Comparison of ENCODE assay signal across 12 mouse cellular contexts in genomic region chr4:136731761-136732160, GRCm38 (mm10).
DNase-seq lines count a peak whose midpoint lies in the region; ATAC-seq and TF ChIP-seq lines count a peak whose summit lies in the region.
"Had no signal": no experiment of that assay in that cellular context is flagged by ENCODE, and none has a peak within 500 bp of the region (broad histone marks: within the 10 kb centered on the region; RNA-seq: fewer than 3 reads in every experiment).

No protein-coding gene starts in this region.

- WGBS in midbrain, embryonic 12.5 days: 66% methylated on average over 5 of the region's 5 CpGs
- WGBS in midbrain, postnatal 0 days: 33% methylated on average over 5 of the region's 5 CpGs
- WGBS in stomach, embryonic 16.5 days: 33% methylated on average over 5 of the region's 5 CpGs

- intact Hi-C loops in heart, postnatal 25 days (cut with DNase I): no loop called here
- intact Hi-C loops in heart, postnatal 36 days (cut with DNase I): no loop called here

- peak overlapping the region; percentile 64 for H3K27ac ChIP-seq in midbrain, embryonic 12.5 days (replicated peaks)
- H3K27ac ChIP-seq in midbrain, postnatal 0 days (ENCODE audit: low read depth, low read length): no peak overlapping the region
- H3K27ac ChIP-seq in stomach, embryonic 16.5 days (ENCODE audit: low read length): peak overlapping the region; percentile 67
- H3K27ac ChIP-seq: macrophage had no signal

- ATAC-seq in midbrain, embryonic 12.5 days (ENCODE audit: low FRiP score, low read depth): no peak
- ATAC-seq in midbrain, postnatal 0 days (ENCODE audit: low FRiP score): no peak
- ATAC-seq in stomach, embryonic 16.5 days (ENCODE audit: insufficient read depth, low FRiP score): no peak

- no peak overlapping the region for H3K4me2 ChIP-seq in midbrain, embryonic 12.5 days (replicated peaks)
- no peak overlapping the region for H3K4me2 ChIP-seq in midbrain, postnatal 0 days (ENCODE audit: low read depth, low read length, poor library complexity, severe bottlenecking)
- H3K4me2 ChIP-seq in stomach, embryonic 16.5 days (ENCODE audit: low read depth, low read length): no peak overlapping the region

- peak; percentile 49 to 59 for DNase-seq in heart, adult 18-20 months
- DNase-seq in heart, postnatal 25 days (ENCODE audit: low spot score): no peak
- no peak for DNase-seq in midbrain, postnatal 0 days (ENCODE audit: low spot score)
- peak; percentile 21 to 30 for DNase-seq in heart, postnatal 36 days
- DNase-seq in embryo, embryonic 10 days (ENCODE audit: low spot score): no peak
- DNase-seq in adrenal gland, postnatal 25 days: no peak
- DNase-seq: adrenal gland, postnatal 10 days; cerebellum, adult 9-11 months; gastrocnemius, postnatal 25 days had no signal

- H3K9ac ChIP-seq in midbrain, embryonic 12.5 days (replicated peaks): no peak overlapping the region
- no peak overlapping the region for H3K9ac ChIP-seq in midbrain, postnatal 0 days (replicated peaks; ENCODE audit: low read length, poor library complexity, severe bottlenecking)
- peak overlapping the region; percentile 51; the same call in 1 of the 2 replicates for H3K9ac ChIP-seq in stomach, embryonic 16.5 days (ENCODE audit: low read length)

- no peaks in the 10 kb centered on the region for H3K27me3 ChIP-seq in midbrain, embryonic 12.5 days
- no peaks in the 10 kb centered on the region for H3K27me3 ChIP-seq in midbrain, postnatal 0 days (ENCODE audit: insufficient read depth, low read length)
- no peaks in the 10 kb centered on the region for H3K27me3 ChIP-seq in stomach, embryonic 16.5 days (ENCODE audit: control insufficient read depth, insufficient read depth, low read length)

- peaks cover 72% of the 10 kb centered on the region for H3K4me1 ChIP-seq in midbrain, embryonic 12.5 days
- peaks cover 4% of the 10 kb centered on the region; the same call in 1 of the 2 replicates for H3K4me1 ChIP-seq in midbrain, postnatal 0 days (ENCODE audit: insufficient read depth, low read length)
- H3K4me1 ChIP-seq in stomach, embryonic 16.5 days (ENCODE audit: control insufficient read depth, insufficient read depth, low read length): peaks cover 46% of the 10 kb centered on the region

- H3K36me3 ChIP-seq in midbrain, embryonic 12.5 days: peaks cover 27% of the 10 kb centered on the region
- H3K36me3 ChIP-seq in midbrain, postnatal 0 days (ENCODE audit: insufficient read depth, low read length): no peaks in the 10 kb centered on the region
- H3K36me3 ChIP-seq in stomach, embryonic 16.5 days (ENCODE audit: control insufficient read depth, insufficient read depth, low read length): no peaks in the 10 kb centered on the region

- no peak overlapping the region for H3K4me3 ChIP-seq in midbrain, embryonic 12.5 days
- no peak overlapping the region for H3K4me3 ChIP-seq in midbrain, postnatal 0 days (ENCODE audit: low read depth, low read length)
- no peak overlapping the region for H3K4me3 ChIP-seq in stomach, embryonic 16.5 days (replicated peaks; ENCODE audit: low read length)

- no peak for TF ChIP-seq CTCF in midbrain, postnatal 0 days (IDR thresholded peaks at IDR 0.05)

- H3K9me3 ChIP-seq in midbrain, embryonic 12.5 days: no peaks in the 10 kb centered on the region
- no peaks in the 10 kb centered on the region for H3K9me3 ChIP-seq in midbrain, postnatal 0 days (ENCODE audit: low read length)
- H3K9me3 ChIP-seq in stomach, embryonic 16.5 days (replicated peaks; ENCODE audit: control insufficient read depth, low read length): no peaks in the 10 kb centered on the region

Comparison
In these comparisons a context has a peak if more than half of its experiments do, and no peak if none do; other contexts are left out.
1. DNase-seq: peak in heart, adult 18-20 months (2 of 2) and heart, postnatal 36 days (2 of 2); none in heart, postnatal 25 days (single experiment), midbrain, postnatal 0 days (single experiment), embryo, embryonic 10 days (single experiment) and adrenal gland, postnatal 25 days (single experiment).